Mouse (Mus musculus): Measurements from ENCODE around the gene Brms1.

Brms1 gene

GRCm38 (mm10) chr19:5039301-5040114 lies 1.6 kb upstream of the Brms1 start:
- no peak for DNase-seq

GRCm38 (mm10) chr19:5041588-5041987 lies 434 bp downstream of the Brms1 start:
- no peak for DNase-seq

GRCm38 (mm10) chr19:5045531-5045930 lies 4.4 kb downstream of the Brms1 start:
- no peak for DNase-seq

GRCm38 (mm10) chr19:5048138-5049056 lies 7.2 kb downstream of the Brms1 start:
- no peak for DNase-seq

GRCm38 (mm10) chr19:5049325-5049724 lies 8.2 kb downstream of the Brms1 start:
- DNase-seq: no peak

- DNase-seq: peak; percentile 79
These were observed 9.1 kb downstream of the Brms1 start, which contains the start of gene Rin1 for GRCm38 (mm10) chr19:5050047-5050905. TSS of gene Rin1 (plus strand) at chr19:5050481.

GRCm38 (mm10) chr19:5051031-5051430 lies 9.9 kb downstream of the Brms1 start:
- no peak for DNase-seq

GRCm38 (mm10) chr19:5051515-5051914 lies 10.4 kb downstream of the Brms1 start:
- no peak for DNase-seq

GRCm38 (mm10) chr19:5052166-5052822 lies 11.1 kb downstream of the Brms1 start:
- DNase-seq: no peak

- DNase-seq: no peak
These were observed 11.7 kb downstream of the Brms1 start for GRCm38 (mm10) chr19:5052853-5053252.

GRCm38 (mm10) chr19:5053909-5054308 lies 12.8 kb downstream of the Brms1 start:
- DNase-seq: peak; percentile 66

- peak; percentile 81 for DNase-seq
These were observed 15.1 kb downstream of the Brms1 start for GRCm38 (mm10) chr19:5056251-5056650.

GRCm38 (mm10) chr19:5057876-5058775 lies 17.0 kb downstream of the Brms1 start:
- no peak for DNase-seq

GRCm38 (mm10) chr19:5058801-5059771 lies 17.9 kb downstream of the Brms1 start:
- DNase-seq: peak; percentile 40

- no peak for DNase-seq
These were observed 19.5 kb downstream of the Brms1 start for GRCm38 (mm10) chr19:5060365-5061330.

- no peak for DNase-seq
These were observed 20.9 kb downstream of the Brms1 start for GRCm38 (mm10) chr19:5062041-5062440.

GRCm38 (mm10) chr19:5062446-5062845 lies 21.3 kb downstream of the Brms1 start:
- no peak for DNase-seq

GRCm38 (mm10) chr19:5065104-5065503 lies 23.9 kb downstream of the Brms1 start:
- DNase-seq: peak; percentile 39
